Mouse (Mus musculus) myocyte (in vitro differentiated cells): ENCODE measurements around the gene Btbd11. TPM values are rescaled to one million over a fixed set of nuclear protein-coding genes. Genes with fewer than 3 reads are reported as not detected.

Source experiments
- H3K27me3 ChIP-seq: one replicate; pipeline ENCODE4 v1.6.1; 2011; ENCODE audit not compliant: control insufficient read depth, insufficient read depth, insufficient read length
- H3K36me3 ChIP-seq: one replicate; pipeline ENCODE4 v1.6.1; 2011; ENCODE audit not compliant: control insufficient read depth, insufficient read depth
- H3K4me2 ChIP-seq: one replicate; pipeline ENCODE4 v1.6.1; 2011; ENCODE audit warnings: low read depth, control low read depth
- H3K4me3 ChIP-seq: one replicate; pipeline ENCODE4 v1.5.1; 2011; ENCODE audit warnings: mild to moderate bottlenecking, control low read depth, moderate library complexity
- H3K79me2 ChIP-seq: one replicate; pipeline ENCODE4 v1.6.1; 2011; ENCODE audit not compliant: control insufficient read depth, insufficient read depth
- H3ac ChIP-seq: one replicate; pipeline ENCODE4 v1.6.1; 2011; ENCODE audit not compliant: control insufficient read depth, insufficient read length
- CEBPB ChIP-seq: IDR thresholded peaks from 2 replicates; pipeline ENCODE4 v1.6.1; 2011; ENCODE audit warnings: mild to moderate bottlenecking, moderate library complexity; ENCODE audit not compliant: poor library complexity, insufficient read depth, severe bottlenecking
- E2F4 ChIP-seq: IDR thresholded peaks from one replicate; pipeline ENCODE4 v1.6.1; 2011; ENCODE audit warnings: mild to moderate bottlenecking, control low read depth, moderate library complexity; ENCODE audit not compliant: insufficient read depth
- MAX ChIP-seq: IDR thresholded peaks from one replicate; pipeline ENCODE4 v1.6.1; 2011; ENCODE audit warnings: low read depth, mild to moderate bottlenecking, control low read depth
- MYOD1 ChIP-seq, 3 experiments: IDR thresholded peaks; one replicate each; pipeline ENCODE4 v1.6.1; 2011; ENCODE audit warnings: control low read depth in 2 of 3, low read depth in 2 of 3, mild to moderate bottlenecking in 2 of 3, moderate library complexity in 1 of 3; ENCODE audit not compliant: insufficient read length in 2 of 3, control insufficient read depth in 1 of 3
- MYOG ChIP-seq, 3 experiments: IDR thresholded peaks; one replicate each; pipeline ENCODE4 v1.6.1; 2011; ENCODE audit warnings: control low read depth in 2 of 3, low read depth in 2 of 3, mild to moderate bottlenecking in 2 of 3; ENCODE audit not compliant: insufficient read length in 2 of 3, control insufficient read depth in 1 of 3, insufficient read depth in 1 of 3
- POLR2A ChIP-seq: IDR thresholded peaks from one replicate; pipeline ENCODE4 v1.6.1; 2011; ENCODE audit warnings: low read depth, mild to moderate bottlenecking, control low read depth, moderate library complexity; ENCODE audit not compliant: insufficient read length
- POLR2AphosphoS2 ChIP-seq: IDR thresholded peaks from one replicate; pipeline ENCODE4 v1.6.1; 2011; ENCODE audit warnings: low read depth, control low read depth; ENCODE audit not compliant: insufficient read length
- REST ChIP-seq: IDR thresholded peaks from one replicate; pipeline ENCODE4 v1.6.1; 2011; ENCODE audit warnings: mild to moderate bottlenecking, control low read depth, moderate library complexity; ENCODE audit not compliant: insufficient read depth, insufficient read length
- SRF ChIP-seq: IDR thresholded peaks from one replicate; pipeline ENCODE4 v1.6.1; 2011; ENCODE audit warnings: low read depth; ENCODE audit not compliant: control insufficient read depth, insufficient read length
- TCF12 ChIP-seq: IDR thresholded peaks from one replicate; pipeline ENCODE4 v1.6.1; 2011; ENCODE audit warnings: mild to moderate bottlenecking, control low read depth; ENCODE audit not compliant: poor library complexity, insufficient read depth, severe bottlenecking
- TCF3 ChIP-seq: IDR thresholded peaks from one replicate; pipeline ENCODE4 v1.6.1; 2011; ENCODE audit warnings: low read depth, control low read depth; ENCODE audit not compliant: insufficient read length
- USF1 ChIP-seq: IDR thresholded peaks from one replicate; pipeline ENCODE4 v1.6.1; 2011; ENCODE audit warnings: low read depth, mild to moderate bottlenecking, control low read depth, moderate library complexity
- polyA plus RNA-seq: library from polyadenylated mRNA; unstranded; fragments of >200 nt; fragmentation: generic; extraction: Trizol; gene quantifications from one replicate; pipeline ENCODE4 v1.2.1, GENCODE M21; 2012; ENCODE audit warnings: missing spikeins

Btbd11 gene
- polyA plus RNA-seq, 1 experiment = 6.8 TPM

DNA sequence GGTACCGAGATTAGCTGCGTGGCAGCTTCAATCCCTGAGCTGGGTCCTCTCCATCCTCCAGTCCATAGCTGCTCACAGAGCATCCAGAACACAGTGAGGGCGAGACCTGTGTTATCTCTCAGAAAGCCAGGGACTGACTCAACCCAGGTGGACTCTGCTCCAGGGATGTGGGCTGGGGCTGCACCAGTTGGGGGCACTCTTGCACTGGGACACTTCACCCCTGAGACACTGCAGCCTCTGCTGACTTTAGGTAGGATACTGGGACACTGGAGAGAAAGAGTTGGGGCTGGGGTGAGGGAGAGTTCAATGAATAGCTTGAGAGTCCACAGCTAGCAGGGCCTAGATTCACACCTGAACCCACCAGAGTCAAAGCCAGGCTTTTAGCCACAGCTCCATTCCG, 69.4 kb downstream of the Btbd11 start:
- no peak overlapping the region for H3ac ChIP-seq
- H3K4me3 ChIP-seq = no peak overlapping the region
- no peaks in the 10 kb centered on the region for H3K36me3 ChIP-seq
- no peaks in the 10 kb centered on the region for H3K79me2 ChIP-seq
- no peak overlapping the region for H3K4me2 ChIP-seq
- H3K27me3 ChIP-seq = no peaks in the 10 kb centered on the region
- TF ChIP-seq TCF3 = no peak
- no peak for TF ChIP-seq REST
- TF ChIP-seq MYOG (IDR thresholded peaks at IDR 0.05; ENCODE audit: control insufficient read depth in 1 of 3, insufficient read depth in 1 of 3, insufficient read length in 2 of 3, low read depth in 2 of 3) = no peak

DNA sequence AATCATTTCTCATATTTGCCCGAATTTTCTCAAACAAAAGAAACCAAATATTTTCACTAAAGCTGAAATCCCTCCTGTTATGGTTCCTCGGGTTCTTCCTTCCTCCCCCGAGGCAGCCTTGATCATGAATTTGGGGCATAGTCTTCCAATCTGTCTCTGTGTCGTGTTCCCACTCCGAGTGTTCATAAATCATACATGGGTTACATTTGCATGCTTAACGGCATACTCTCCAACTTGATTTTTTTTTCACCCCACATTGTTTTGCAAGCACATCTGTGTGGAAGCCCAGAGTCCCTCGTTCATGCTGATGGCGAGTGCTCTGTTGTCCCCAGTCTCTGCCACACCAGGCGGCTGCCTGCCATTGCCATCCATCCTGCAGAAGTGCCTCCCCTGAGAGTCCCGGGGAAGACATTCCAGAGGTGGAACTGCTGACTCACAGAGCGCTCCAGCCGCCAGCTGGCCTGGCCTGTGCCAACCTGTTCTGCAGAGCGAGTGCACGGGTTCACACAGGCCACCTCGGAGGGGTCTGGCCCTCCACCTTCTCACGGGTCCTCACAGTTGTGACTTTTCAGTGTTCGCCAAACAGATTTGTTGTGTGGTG, 72.2 kb downstream of the Btbd11 start:
- peak overlapping the region; percentile 42 for H3K4me2 ChIP-seq
- no peak overlapping the region for H3K4me3 ChIP-seq
- H3ac ChIP-seq = no peak overlapping the region
- no peaks in the 10 kb centered on the region for H3K27me3 ChIP-seq
- TF ChIP-seq USF1 (no peak), MAX (no peak), POLR2AphosphoS2 (no peak), MYOG (IDR thresholded peaks at IDR 0.05; ENCODE audit: control insufficient read depth in 1 of 3, insufficient read depth in 1 of 3, insufficient read length in 2 of 3, low read depth in 2 of 3) (peak in 1 of 3 experiments; percentile 59), CEBPB (no peak), E2F4 (no peak), TCF3 (no peak), SRF (no peak), MYOD1 (IDR thresholded peaks at IDR 0.05; ENCODE audit: control insufficient read depth in 1 of 3, insufficient read length in 2 of 3, low read depth in 2 of 3) (peak in 1 of 3 experiments; percentile 44), REST (no peak), TCF12 (no peak), POLR2A (no peak)
- H3K79me2 ChIP-seq = no peaks in the 10 kb centered on the region
- H3K36me3 ChIP-seq = no peaks in the 10 kb centered on the region

DNA sequence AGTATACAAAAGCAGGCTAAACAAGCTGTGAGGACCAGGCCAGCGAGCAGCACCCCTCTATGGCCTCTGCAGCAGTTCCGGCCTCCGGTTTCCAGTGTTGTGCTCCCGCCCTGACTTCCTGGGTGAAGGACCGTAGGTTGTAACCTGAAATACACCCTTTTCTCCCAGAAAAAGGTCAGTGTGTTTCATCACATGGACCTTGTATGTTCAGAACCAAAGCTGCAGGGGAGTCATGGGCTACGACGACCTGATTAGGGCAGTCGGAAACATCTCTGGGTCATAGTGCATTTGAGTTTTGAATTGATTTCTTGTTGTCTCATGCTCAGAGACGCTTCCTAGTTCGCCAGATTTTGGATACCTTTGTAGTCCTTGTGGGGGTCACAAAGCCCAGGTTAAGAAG, 74.1 kb downstream of the Btbd11 start:
- Histone ChIP-seq H3K79me2 (no peaks in the 10 kb centered on the region), H3ac (no peak overlapping the region), H3K4me3 (no peak overlapping the region), H3K36me3 (no peaks in the 10 kb centered on the region), H3K4me2 (no peak overlapping the region), H3K27me3 (no peaks in the 10 kb centered on the region)
- TF ChIP-seq E2F4 = no peak
- TF ChIP-seq MYOD1 (IDR thresholded peaks at IDR 0.05; ENCODE audit: control insufficient read depth in 1 of 3, insufficient read length in 2 of 3, low read depth in 2 of 3) = no peak
- no peak for TF ChIP-seq POLR2AphosphoS2
- no peak for TF ChIP-seq TCF12

DNA sequence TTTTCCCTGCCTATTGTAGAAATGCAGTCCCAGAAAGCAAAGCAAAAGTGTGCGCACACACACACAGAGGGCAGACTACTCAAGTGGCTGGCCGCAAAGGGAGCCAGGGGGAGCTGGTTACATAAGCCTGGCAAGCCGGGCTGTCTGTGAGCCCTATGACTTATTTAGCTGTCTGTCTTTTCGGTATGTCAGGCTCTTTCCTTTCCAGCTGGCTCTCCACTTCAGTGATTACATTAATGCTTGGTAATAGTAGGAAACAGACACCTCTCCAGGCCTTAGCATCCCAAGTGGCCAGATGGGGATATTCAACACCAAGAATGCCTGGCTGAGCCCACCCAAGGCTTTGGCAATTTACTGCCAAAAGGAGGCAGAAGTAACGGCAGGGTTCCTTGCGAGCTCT, 77.5 kb downstream of the Btbd11 start:
- Histone ChIP-seq H3ac (no peak overlapping the region), H3K27me3 (no peaks in the 10 kb centered on the region), H3K36me3 (no peaks in the 10 kb centered on the region), H3K4me3 (no peak overlapping the region), H3K4me2 (no peak overlapping the region), H3K79me2 (no peaks in the 10 kb centered on the region)
- TF ChIP-seq POLR2AphosphoS2 (no peak), SRF (no peak), MYOG (IDR thresholded peaks at IDR 0.05; ENCODE audit: control insufficient read depth in 1 of 3, insufficient read depth in 1 of 3, insufficient read length in 2 of 3, low read depth in 2 of 3) (no peak), E2F4 (no peak), MYOD1 (IDR thresholded peaks at IDR 0.05; ENCODE audit: control insufficient read depth in 1 of 3, insufficient read length in 2 of 3, low read depth in 2 of 3) (no peak), TCF3 (no peak), TCF12 (no peak), USF1 (no peak), POLR2A (no peak), MAX (no peak), REST (no peak), CEBPB (no peak)

DNA sequence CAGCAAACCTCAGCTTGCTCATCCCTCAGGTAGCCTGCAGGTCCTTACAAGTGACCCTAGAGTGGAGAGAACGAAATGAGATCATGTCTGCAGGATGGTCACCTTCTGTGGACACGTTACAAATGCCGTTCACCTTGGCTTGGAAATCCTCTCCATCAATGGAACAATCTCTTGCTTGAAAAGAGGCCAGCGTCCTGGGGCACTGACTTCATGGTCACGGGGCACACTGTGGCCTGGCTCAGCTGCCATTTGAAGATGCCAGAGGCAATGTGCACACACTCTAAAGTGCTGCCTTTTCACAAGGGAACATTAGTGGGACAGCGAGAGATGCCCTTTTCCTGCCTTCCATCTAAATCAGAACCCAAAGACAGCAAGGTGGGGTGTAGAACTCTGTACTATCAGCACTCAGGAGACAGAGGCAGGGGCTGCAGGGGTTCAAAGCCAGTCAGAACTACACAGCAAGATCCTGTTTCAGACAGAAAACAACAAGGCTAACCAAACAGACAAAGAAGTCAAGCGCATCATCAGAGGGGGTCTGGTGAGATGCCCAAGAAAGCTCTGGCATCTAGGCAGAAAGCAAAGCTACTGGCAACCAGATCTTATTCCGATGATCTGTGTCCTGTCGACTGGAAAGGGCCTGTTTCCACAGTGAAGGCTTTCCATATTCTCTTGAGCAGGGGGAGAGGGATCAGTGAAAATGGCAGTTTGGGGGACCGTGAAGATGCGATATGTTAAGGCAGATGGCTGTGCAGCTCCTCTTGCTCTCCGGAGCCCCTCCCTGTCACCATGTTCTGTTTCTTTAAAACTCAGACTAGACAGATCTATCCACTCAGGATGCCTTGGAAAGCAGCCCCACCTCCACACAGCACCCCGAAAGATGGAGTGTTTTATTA, 79.1 kb downstream of the Btbd11 start:
- Histone ChIP-seq H3K36me3 (no peaks in the 10 kb centered on the region), H3ac (no peak overlapping the region), H3K4me3 (no peak overlapping the region), H3K4me2 (no peak overlapping the region), H3K27me3 (no peaks in the 10 kb centered on the region), H3K79me2 (no peaks in the 10 kb centered on the region)
- TF ChIP-seq USF1 = no peak
- TF ChIP-seq MYOD1 (IDR thresholded peaks at IDR 0.05; ENCODE audit: control insufficient read depth in 1 of 3, insufficient read length in 2 of 3, low read depth in 2 of 3) = no peak
- no peak for TF ChIP-seq POLR2A
- no peak for TF ChIP-seq TCF12
- TF ChIP-seq SRF = no peak
- no peak for TF ChIP-seq TCF3
- TF ChIP-seq REST = no peak
